Mouse (Mus musculus): ENCODE measurements around the gene Coq10b.

- TF ChIP-seq EP300 (optimal IDR thresholded peaks at IDR 0.05) (no peak), CTCF (IDR thresholded peaks at IDR 0.05; ENCODE audit: low read depth) (no peak)
These were observed 55.9 kb downstream of the Coq10b start for GRCm38 (mm10) chr1:55108473-55108872.
